Mouse (Mus musculus): ENCODE data around the gene Hccs.

DNA sequence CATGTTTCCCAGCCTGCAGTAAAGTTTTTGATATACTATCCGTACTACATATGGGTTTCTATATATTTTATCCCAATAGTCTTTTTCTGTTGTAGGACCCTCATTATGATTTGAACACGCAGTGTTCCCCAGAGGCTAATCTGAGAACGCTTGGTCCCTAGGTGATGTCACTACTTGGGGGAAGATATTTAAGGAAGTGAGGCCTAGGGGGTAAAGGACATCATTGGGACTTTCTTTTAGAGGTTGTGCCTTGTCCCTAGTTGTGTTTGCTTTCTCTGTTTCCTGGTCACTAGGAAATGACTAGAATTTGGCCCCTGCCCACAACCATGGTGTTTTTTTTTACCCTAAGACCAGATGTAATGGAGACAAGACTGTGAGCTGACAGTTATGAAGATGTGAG, 18.0 kb upstream of the Hccs start:
- TF ChIP-seq CTCF (IDR thresholded peaks at IDR 0.05; ENCODE audit: low read depth, low read length) = no peak
- TF ChIP-seq POLR2A (IDR thresholded peaks at IDR 0.05; ENCODE audit: extremely low read depth, insufficient read depth, low read length) = no peak

Data from liver, adult 2 months (tissue).